Mouse (Mus musculus) limb, embryonic 13.5 days (tissue): ENCODE results near the gene AI597479. TPM values are rescaled to one million over a fixed set of nuclear protein-coding genes. Genes with fewer than 3 reads are reported as not detected.

Experiments
- ATAC-seq: fragments of 200-750 bp; cut with Nextera tagmentation; 2 replicates; pipeline ENCODE4 v1.8.0; 2017; ENCODE audit warnings: low read depth, moderate number of reproducible peaks, moderate TSS enrichment; ENCODE audit not compliant: low FRiP score
- H3K27ac ChIP-seq: fragments of 300-500 bp; sonication (generic); 2 replicates; pipeline ENCODE4 v1.5.1; 2015; ENCODE audit warnings: inconsistent platforms, mild to moderate bottlenecking, moderate library complexity
- H3K27me3 ChIP-seq: fragments of 300-500 bp; sonication (generic); 2 replicates; pipeline ENCODE4 v1.6.1; 2015; ENCODE audit warnings: mild to moderate bottlenecking, inconsistent platforms
- H3K36me3 ChIP-seq: fragments of 300-500 bp; sonication (generic); 2 replicates; pipeline ENCODE4 v1.6.1; 2015; ENCODE audit warnings: inconsistent platforms, mild to moderate bottlenecking, moderate library complexity
- H3K4me1 ChIP-seq: fragments of 300-500 bp; sonication (generic); 2 replicates; pipeline ENCODE4 v1.6.1; 2015; ENCODE audit warnings: inconsistent platforms
- H3K4me2 ChIP-seq: fragments of 300-500 bp; sonication (generic); replicated peaks from 2 replicates; pipeline ENCODE4 v1.6.1; 2015; ENCODE audit warnings: inconsistent platforms, mild to moderate bottlenecking, moderate library complexity
- H3K4me3 ChIP-seq: fragments of 300-500 bp; sonication (generic); 2 replicates; pipeline ENCODE4 v1.5.1; 2015; ENCODE audit warnings: moderate library complexity, mild to moderate bottlenecking, inconsistent platforms
- H3K9ac ChIP-seq: fragments of 300-500 bp; sonication (generic); 2 replicates; pipeline ENCODE4 v1.6.1; 2015; ENCODE audit warnings: mild to moderate bottlenecking, inconsistent platforms
- H3K9me3 ChIP-seq: fragments of 300-500 bp; sonication (generic); 2 replicates; pipeline ENCODE4 v1.6.1; 2016; ENCODE audit warnings: inconsistent platforms
- WGBS: fragments of 180-500 bp; shearing (Covaris S2); methylation state at CpG from one replicate; pipeline ENCODE4 v1.1.7; 2015; 5-methylcytosine and 5-hydroxymethylcytosine counted together
- polyA plus RNA-seq: library from polyadenylated mRNA; unstranded; fragments of >200 nt; fragmentation: Nextera tagmentation; extraction: Ambion mirVana; gene quantifications from 2 replicates; pipeline ENCODE4 v1.2.1, GENCODE M21; 2015

Gene AI597479
- polyA plus RNA-seq, 1 experiment from 2014 or later: 38.1 TPM

- Histone ChIP-seq H3K4me1 (peaks cover 21% of the 10 kb centered on the region), H3K27me3 (0 out of 2 replicates have a peak, but pooled peaks cover 6% of the 10 kb centered on the region), H3K9ac (no peak overlapping the region), H3K4me2 (no peak overlapping the region), H3K4me3 (no peak overlapping the region), H3K27ac (no peak overlapping the region), H3K9me3 (peaks cover 5% of the 10 kb centered on the region; the same call in 1 of the 2 replicates), H3K36me3 (no peaks in the 10 kb centered on the region)
- ATAC-seq: no peak
- 97% methylated on average over 5 of the region's 5 CpGs for WGBS
These were observed 66.1 kb downstream of the AI597479 start for GRCm38 (mm10) chr1:43164582-43164981.

Other genes with a start within 250 kb of the AI597479 start
- 46.6 and 51.7 TPM in 2 replicates for gene Mrps9, start 247.5 kb upstream of the AI597479 start, polyA plus RNA-seq
- gene Gpr45, start 145.8 kb upstream of the AI597479 start, polyA plus RNA-seq: 12.6 and 13.1 TPM in 2 replicates
- gene Tgfbrap1, start 73 bp upstream of the AI597479 start, polyA plus RNA-seq: 10.3 and 12.2 TPM in 2 replicates
- gene Fhl2, start 98.3 kb downstream of the AI597479 start, polyA plus RNA-seq: 18.3 and 19.1 TPM in 2 replicates